Mouse (Mus musculus) testis, adult 2 months (tissue): ENCODE data around the gene Gucy1b1. TPM values are rescaled to one million over a fixed set of nuclear protein-coding genes. Genes with fewer than 3 reads are reported as not detected.

Source experiments
- H3K27ac ChIP-seq: fragments of 200-500 bp; 2 replicates; pipeline ENCODE4 v1.5.1; 2012; ENCODE audit warnings: low read depth, low read length; ENCODE audit not compliant: control insufficient read depth, insufficient read depth
- H3K27me3 ChIP-seq: fragments of 200-500 bp; 2 replicates; pipeline ENCODE4 v1.6.1; 2012; ENCODE audit warnings: mild to moderate bottlenecking, low read length, moderate library complexity; ENCODE audit not compliant: control insufficient read depth, insufficient read depth
- H3K36me3 ChIP-seq: fragments of 200-500 bp; 2 replicates; pipeline ENCODE4 v1.6.1; 2012; ENCODE audit warnings: mild to moderate bottlenecking, low read length; ENCODE audit not compliant: control insufficient read depth, insufficient read depth
- H3K4me1 ChIP-seq: fragments of 200-500 bp; 2 replicates; pipeline ENCODE4 v1.6.1; 2012; ENCODE audit warnings: low read length; ENCODE audit not compliant: control insufficient read depth, insufficient read depth
- H3K4me3 ChIP-seq: fragments of 200-500 bp; 2 replicates; pipeline ENCODE4 v1.5.1; 2012; ENCODE audit warnings: low read depth, mild to moderate bottlenecking, low read length, moderate library complexity, mixed read lengths; ENCODE audit not compliant: control insufficient read depth
- CTCF ChIP-seq: fragments of 200-500 bp; IDR thresholded peaks from 2 replicates; pipeline ENCODE4 v1.5.1; 2012; ENCODE audit warnings: low read depth, mild to moderate bottlenecking, inconsistent platforms, low read length, moderate library complexity; ENCODE audit not compliant: control insufficient read depth, insufficient read depth, insufficient replicate concordance
- POLR2A ChIP-seq: fragments of 200-500 bp; IDR thresholded peaks from 2 replicates; pipeline ENCODE4 v1.6.1; 2012; ENCODE audit warnings: low read depth, mild to moderate bottlenecking, inconsistent platforms, low read length, moderate library complexity; ENCODE audit not compliant: control insufficient read depth
- polyA plus RNA-seq: library from polyadenylated mRNA; depleted of rRNA; stranded (reverse); fragments of >200 nt; gene quantifications from 2 replicates; pipeline ENCODE4 v1.2.3, GENCODE M21; 2012; rRNA removed

Gene Gucy1b1
- polyA plus RNA-seq: 0.57 and 0.61 TPM in 2 replicates

DNA sequence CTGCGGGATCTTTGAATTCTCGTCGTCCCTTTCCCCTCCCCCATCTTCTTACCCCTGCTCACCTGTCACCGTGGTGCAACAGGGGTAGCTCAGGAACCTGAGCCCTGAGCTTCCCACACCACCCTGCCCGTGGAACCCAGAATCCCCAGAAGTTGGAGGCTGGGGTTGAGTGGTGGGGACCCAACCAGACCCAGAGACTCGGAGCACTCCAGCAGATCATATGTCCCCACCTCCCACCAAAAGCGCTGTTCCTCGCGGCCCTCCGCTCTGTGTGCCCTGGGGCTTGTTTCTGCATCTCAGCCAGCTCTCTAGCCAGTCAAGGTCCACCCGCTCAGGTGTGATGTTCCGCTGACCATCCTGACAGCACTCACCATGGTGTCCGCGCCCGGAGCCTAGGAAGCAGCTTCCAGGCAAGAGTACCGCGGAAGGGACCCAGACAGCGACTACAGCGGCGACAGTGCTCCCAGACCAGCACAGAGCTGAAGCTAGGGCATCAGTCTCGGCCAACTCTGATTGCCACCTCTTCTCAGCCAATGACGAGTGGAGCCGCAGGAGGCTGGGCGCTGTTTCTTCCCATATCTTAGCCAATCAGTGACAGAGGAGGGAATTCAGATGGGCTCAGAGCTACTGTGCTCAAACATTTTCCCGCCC, at the start of gene Gucy1b1:
Gucy1b1 (minus strand) TSS at position 489 of the 651 bp plus-strand sequence.
- Histone ChIP-seq H3K4me1 (peaks cover 12% of the 10 kb centered on the region), H3K4me3 (peak within 1 kb of the TSS; percentile 62), H3K27ac (no peak within 1 kb of the TSS), H3K27me3 (no peaks in the 10 kb centered on the region), H3K36me3 (no peaks in the 10 kb centered on the region)
- TF ChIP-seq CTCF: no peak

DNA sequence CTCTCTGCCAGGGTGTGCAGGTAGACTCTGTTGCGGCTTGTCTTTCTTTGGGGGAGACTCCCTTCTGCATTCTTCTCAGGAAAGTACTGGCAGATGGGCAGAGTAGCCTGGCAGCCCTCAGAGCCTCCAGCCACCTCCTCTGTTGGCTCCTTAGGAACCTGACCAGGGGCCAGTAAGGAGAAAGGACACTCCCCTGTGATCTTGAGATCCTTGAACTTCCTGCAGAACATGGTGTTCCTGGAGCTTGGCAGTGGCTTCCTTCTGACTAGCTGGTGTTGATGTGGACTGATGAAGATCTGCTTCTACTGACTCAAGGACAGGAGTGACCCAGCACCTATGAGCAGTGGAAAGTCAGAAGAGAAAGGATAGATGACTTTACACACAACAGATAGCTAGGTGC, 44.4 kb upstream of the Gucy1b1 start:
- Histone ChIP-seq H3K4me3 (no peak overlapping the region), H3K27me3 (no peaks in the 10 kb centered on the region), H3K27ac (no peak overlapping the region), H3K36me3 (no peaks in the 10 kb centered on the region), H3K4me1 (no peaks in the 10 kb centered on the region)
- no peak for TF ChIP-seq CTCF
- no peak for TF ChIP-seq POLR2A

DNA sequence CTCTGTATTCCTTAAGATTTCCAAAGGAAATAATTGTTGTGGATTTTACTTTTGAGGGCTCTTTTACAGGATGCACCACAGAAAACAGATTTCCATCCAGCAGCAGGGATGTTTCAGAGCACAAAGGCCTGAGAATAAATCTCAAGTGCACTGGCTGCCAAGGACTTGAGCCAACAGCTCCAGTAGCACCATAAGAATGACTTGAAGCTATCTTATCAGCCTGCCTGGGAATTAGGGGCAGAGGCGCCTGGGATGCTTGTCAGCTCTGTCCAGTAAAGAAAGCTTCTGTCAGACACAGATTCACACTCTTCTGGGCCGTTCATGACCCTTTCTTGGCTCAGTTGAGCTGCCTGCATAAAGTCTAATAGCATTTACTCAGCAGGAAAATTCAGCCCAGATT, 38.0 kb upstream of the Gucy1b1 start:
- no peaks in the 10 kb centered on the region for H3K36me3 ChIP-seq
- H3K4me3 ChIP-seq: no peak overlapping the region
- H3K4me1 ChIP-seq: peaks cover 7% of the 10 kb centered on the region
- peak overlapping the region; percentile 46; the same call in 1 of the 2 replicates for H3K27ac ChIP-seq
- no peak for TF ChIP-seq CTCF
- TF ChIP-seq POLR2A: no peak
- H3K27me3 ChIP-seq: no peaks in the 10 kb centered on the region

GRCm38 (mm10) chr3:82111986-82112385, 37.5 kb upstream of the Gucy1b1 start:
- no peak overlapping the region for H3K4me3 ChIP-seq
- peaks cover 7% of the 10 kb centered on the region for H3K4me1 ChIP-seq
- TF ChIP-seq CTCF (no peak), POLR2A (no peak)
- H3K36me3 ChIP-seq: no peaks in the 10 kb centered on the region
- peak overlapping the region; percentile 46; the same call in 1 of the 2 replicates for H3K27ac ChIP-seq
- H3K27me3 ChIP-seq: no peaks in the 10 kb centered on the region

- no peak for TF ChIP-seq POLR2A
- no peak for TF ChIP-seq CTCF
- no peaks in the 10 kb centered on the region for H3K36me3 ChIP-seq
- H3K4me1 ChIP-seq: peaks cover 7% of the 10 kb centered on the region
- no peak overlapping the region for H3K27ac ChIP-seq
- H3K4me3 ChIP-seq: no peak overlapping the region; the same call in 1 of the 2 replicates
- no peaks in the 10 kb centered on the region for H3K27me3 ChIP-seq
Measured at GRCm38 (mm10) chr3:82108951-82109350, 34.5 kb upstream of the Gucy1b1 start.

DNA sequence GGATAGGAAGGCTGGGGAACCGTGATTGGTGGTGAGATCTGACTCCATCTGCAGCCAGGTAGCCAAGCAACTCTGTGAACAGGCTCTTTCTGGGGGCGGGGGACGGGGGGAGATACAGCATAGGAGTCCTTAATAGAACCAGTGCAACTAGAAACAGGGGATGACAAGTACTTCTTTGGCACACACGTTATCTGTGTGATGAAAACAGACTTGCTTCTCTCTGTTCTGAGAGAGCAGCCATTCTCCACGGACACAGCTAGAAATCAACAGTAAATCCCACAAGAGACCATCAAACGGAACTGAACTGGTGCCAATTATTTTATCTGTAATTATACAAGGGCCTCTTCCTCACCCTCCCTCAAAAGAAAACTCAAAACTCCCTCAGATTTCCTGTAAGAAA, 29.7 kb upstream of the Gucy1b1 start:
- H3K4me3 ChIP-seq: no peak overlapping the region
- no peaks in the 10 kb centered on the region for H3K27me3 ChIP-seq
- H3K36me3 ChIP-seq: no peaks in the 10 kb centered on the region
- TF ChIP-seq CTCF (no peak), POLR2A (no peak)
- peaks cover 7% of the 10 kb centered on the region for H3K4me1 ChIP-seq
- H3K27ac ChIP-seq: no peak overlapping the region

DNA sequence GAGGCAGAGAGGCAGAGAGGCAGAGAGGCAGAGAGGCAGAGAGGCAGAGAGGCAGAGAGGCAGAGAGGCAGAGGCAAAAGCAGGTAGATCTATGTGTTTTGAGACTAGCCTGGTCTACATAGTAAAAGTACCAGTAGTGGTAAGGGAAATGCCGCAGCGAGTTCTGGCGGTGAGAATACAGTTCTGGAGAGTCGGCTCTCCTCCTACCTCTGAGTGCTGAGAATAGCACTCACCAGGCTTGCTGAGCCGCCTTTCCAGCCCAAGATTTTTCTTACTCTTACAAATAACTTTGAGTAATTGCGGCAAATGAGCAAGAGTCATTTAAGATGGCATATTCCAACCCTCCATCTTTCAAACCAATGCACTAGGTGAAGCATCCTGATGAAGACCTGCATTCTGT, 24.6 kb upstream of the Gucy1b1 start:
- Histone ChIP-seq H3K27me3 (no peaks in the 10 kb centered on the region), H3K4me3 (no peak overlapping the region), H3K27ac (no peak overlapping the region), H3K36me3 (no peaks in the 10 kb centered on the region), H3K4me1 (no peaks in the 10 kb centered on the region)
- TF ChIP-seq CTCF (no peak), POLR2A (no peak)
